Mouse (Mus musculus): ENCODE data around the gene Ap1m2. TPM values are rescaled to one million over a fixed set of nuclear protein-coding genes. Genes with fewer than 3 reads are reported as not detected.

Ap1m2 gene
- total and polyA plus RNA-seq, 3 experiments = 1.0 TPM; not detected in 2

GRCm38 (mm10) chr9:21322211-21322916 is 10.2 kb upstream of the Ap1m2 start:
- Histone ChIP-seq H3K27ac (peak overlapping the region; percentile 95), H3K4me1 (ENCODE audit: control insufficient read depth, insufficient read depth, low read length) (peaks cover 11% of the 10 kb centered on the region), H3K27me3 (ENCODE audit: control insufficient read depth, insufficient read depth, low read length) (no peaks in the 10 kb centered on the region), H3K36me3 (ENCODE audit: control insufficient read depth, insufficient read depth, low read length) (no peaks in the 10 kb centered on the region), H3K4me3 (peak overlapping the region; percentile 82; the same call in 1 of the 2 replicates), H3K79me2 (replicated peaks; ENCODE audit: control insufficient read depth, insufficient read depth, low read length) (peaks cover 4% of the 10 kb centered on the region), H3K9ac (ENCODE audit: low read depth, low read length) (peak overlapping the region; percentile 19; the same call in 1 of the 2 replicates)
- intact Hi-C loops (cut with DNase I) = no loop called here
- DNase-seq = no peak
- TF ChIP-seq EP300 (IDR thresholded peaks at IDR 0.05; ENCODE audit: insufficient read depth, low read depth, low read length) (no peak), CTCF (IDR thresholded peaks at IDR 0.05) (peak; percentile 24; the same call in 1 of the 2 replicates), POLR2A (IDR thresholded peaks at IDR 0.05; ENCODE audit: insufficient read depth, low read depth, low read length) (no peak)
- 59% methylated on average over 19 of the region's 19 CpGs for WGBS

- Histone ChIP-seq H3K27ac (peak overlapping the region; percentile 95), H3K79me2 (replicated peaks; ENCODE audit: control insufficient read depth, insufficient read depth, low read length) (peaks cover 4% of the 10 kb centered on the region), H3K4me1 (ENCODE audit: control insufficient read depth, insufficient read depth, low read length) (peaks cover 9% of the 10 kb centered on the region), H3K27me3 (ENCODE audit: control insufficient read depth, insufficient read depth, low read length) (no peaks in the 10 kb centered on the region), H3K36me3 (ENCODE audit: control insufficient read depth, insufficient read depth, low read length) (no peaks in the 10 kb centered on the region), H3K4me3 (peak overlapping the region; percentile 82), H3K9ac (ENCODE audit: low read depth, low read length) (peak overlapping the region; percentile 74)
- DNase-seq = peak; percentile 65 to 73
- intact Hi-C loops (cut with DNase I) = no loop called here
- WGBS = 3% methylated on average over 6 of the region's 6 CpGs
- no peak for TF ChIP-seq CTCF (IDR thresholded peaks at IDR 0.05)
- no peak for TF ChIP-seq EP300 (IDR thresholded peaks at IDR 0.05; ENCODE audit: insufficient read depth, low read depth, low read length)
- TF ChIP-seq POLR2A (IDR thresholded peaks at IDR 0.05; ENCODE audit: insufficient read depth, low read depth, low read length) = peak; percentile 52; the same call in 1 of the 2 replicates
These were observed 9.3 kb upstream of the Ap1m2 start for GRCm38 (mm10) chr9:21321513-21321835.

- H3K4me3 ChIP-seq = peak within 1 kb of the TSS; percentile 82
- H3K4me1 ChIP-seq (ENCODE audit: control insufficient read depth, insufficient read depth, low read length) = peaks cover 9% of the 10 kb centered on the region
- peak within 1 kb of the TSS; percentile 74 for H3K9ac ChIP-seq (ENCODE audit: low read depth, low read length)
- DNase-seq = peak; percentile 92 to 97
- H3K79me2 ChIP-seq (replicated peaks; ENCODE audit: control insufficient read depth, insufficient read depth, low read length) = peaks cover 4% of the 10 kb centered on the region
- WGBS = under 1% methylated on average over 52 of the region's 52 CpGs
- peak within 1 kb of the TSS; percentile 95 for H3K27ac ChIP-seq
- H3K27me3 ChIP-seq (ENCODE audit: control insufficient read depth, insufficient read depth, low read length) = no peaks in the 10 kb centered on the region
- no peaks in the 10 kb centered on the region for H3K36me3 ChIP-seq (ENCODE audit: control insufficient read depth, insufficient read depth, low read length)
- intact Hi-C loops (cut with DNase I) = no loop called here
- TF ChIP-seq EP300 (IDR thresholded peaks at IDR 0.05; ENCODE audit: insufficient read depth, low read depth, low read length) (no peak), CTCF (IDR thresholded peaks at IDR 0.05) (peak; percentile 45), POLR2A (IDR thresholded peaks at IDR 0.05; ENCODE audit: insufficient read depth, low read depth, low read length) (peak; percentile 77)
These were observed 8.7 kb upstream of the Ap1m2 start, which contains the start of gene Slc44a2 for GRCm38 (mm10) chr9:21320619-21321512. Slc44a2 (plus strand) TSS chr9:21320698.

GRCm38 (mm10) chr9:21320280-21320618 is 8.1 kb upstream of the Ap1m2 start:
- intact Hi-C loops (cut with DNase I) = no loop called here
- Histone ChIP-seq H3K27ac (peak overlapping the region; percentile 95), H3K79me2 (replicated peaks; ENCODE audit: control insufficient read depth, insufficient read depth, low read length) (peaks cover 3% of the 10 kb centered on the region), H3K9ac (ENCODE audit: low read depth, low read length) (no peak overlapping the region), H3K4me3 (peak overlapping the region; percentile 82), H3K4me1 (ENCODE audit: control insufficient read depth, insufficient read depth, low read length) (peaks cover 9% of the 10 kb centered on the region), H3K36me3 (ENCODE audit: control insufficient read depth, insufficient read depth, low read length) (no peaks in the 10 kb centered on the region), H3K27me3 (ENCODE audit: control insufficient read depth, insufficient read depth, low read length) (no peaks in the 10 kb centered on the region)
- 24% methylated on average over 4 of the region's 4 CpGs for WGBS
- DNase-seq = no peak
- no peak for TF ChIP-seq EP300 (IDR thresholded peaks at IDR 0.05; ENCODE audit: insufficient read depth, low read depth, low read length)
- no peak for TF ChIP-seq POLR2A (IDR thresholded peaks at IDR 0.05; ENCODE audit: insufficient read depth, low read depth, low read length)
- TF ChIP-seq CTCF (IDR thresholded peaks at IDR 0.05) = no peak

- peaks cover 7% of the 10 kb centered on the region for H3K4me1 ChIP-seq (ENCODE audit: control insufficient read depth, insufficient read depth, low read length)
These were observed 7.4 kb upstream of the Ap1m2 start for GRCm38 (mm10) chr9:21319503-21319902.

More at GRCm38 (mm10) chr9:21319503-21319902, 7.4 kb upstream of the Ap1m2 start:
- intact Hi-C loops (cut with DNase I) = no loop called here
- Histone ChIP-seq H3K27me3 (ENCODE audit: control insufficient read depth, insufficient read depth, low read length) (no peaks in the 10 kb centered on the region), H3K36me3 (ENCODE audit: control insufficient read depth, insufficient read depth, low read length) (no peaks in the 10 kb centered on the region), H3K79me2 (replicated peaks; ENCODE audit: control insufficient read depth, insufficient read depth, low read length) (peaks cover 1% of the 10 kb centered on the region; the same call in 1 of the 2 replicates), H3K27ac (no peak overlapping the region), H3K9ac (ENCODE audit: low read depth, low read length) (no peak overlapping the region), H3K4me3 (no peak overlapping the region)
- TF ChIP-seq EP300 (IDR thresholded peaks at IDR 0.05; ENCODE audit: insufficient read depth, low read depth, low read length) = no peak
- TF ChIP-seq CTCF (IDR thresholded peaks at IDR 0.05) = peak; percentile 42
- 96% methylated on average over 4 of the region's 4 CpGs for WGBS
- DNase-seq = no peak

Measured in heart, adult 2 months (tissue).